Mouse (Mus musculus) C2C12 (cell line): ENCODE results near the gene Amz1.
A peak's percentile ranks its signal among the peaks of the same experiment; 100 is the strongest.

Experiments
- CEBPB ChIP-seq: IDR thresholded peaks from one replicate; pipeline ENCODE4 v1.6.1; 2011; ENCODE audit warnings: low read depth, mild to moderate bottlenecking, control low read depth, moderate library complexity
- CTCF ChIP-seq: IDR thresholded peaks from one replicate; pipeline ENCODE4 v1.5.1; 2011; ENCODE audit not compliant: control insufficient read depth, insufficient read depth, insufficient read length
- MAX ChIP-seq: IDR thresholded peaks from one replicate; pipeline ENCODE4 v1.6.1; 2011; ENCODE audit warnings: mild to moderate bottlenecking, control low read depth
- MYOD1 ChIP-seq: IDR thresholded peaks from one replicate; pipeline ENCODE4 v1.6.1; 2011; ENCODE audit warnings: low read depth; ENCODE audit not compliant: control insufficient read depth, insufficient read length
- MYOG ChIP-seq: IDR thresholded peaks from one replicate; pipeline ENCODE4 v1.6.1; 2011; ENCODE audit not compliant: control insufficient read depth, insufficient read length; ENCODE audit errors: extremely low read depth
- USF1 ChIP-seq: IDR thresholded peaks from one replicate; pipeline ENCODE4 v1.6.1; 2011; ENCODE audit warnings: low read depth, mild to moderate bottlenecking, control low read depth, moderate library complexity

GRCm38 (mm10) chr5:140790392-140790791 is 66.5 kb downstream of the Amz1 start:
- TF ChIP-seq MAX (no peak), MYOD1 (peak; percentile 21), CTCF (no peak), MYOG (no peak), USF1 (no peak), CEBPB (no peak)
